Mouse (Mus musculus): ENCODE results near the gene Vmn1r93. TPM values are rescaled to one million over a fixed set of nuclear protein-coding genes. Genes with fewer than 3 reads are reported as not detected.
"Not testable (repeated sequence)": the region's sequence is repeated elsewhere in the genome, so short reads cannot be mapped to it uniquely, and the experiment has no call there.

The Vmn1r93 gene
- not detected in 2 replicates for polyA plus RNA-seq (2015; fragmentation: Nextera tagmentation; extraction: Ambion mirVana)

DNA sequence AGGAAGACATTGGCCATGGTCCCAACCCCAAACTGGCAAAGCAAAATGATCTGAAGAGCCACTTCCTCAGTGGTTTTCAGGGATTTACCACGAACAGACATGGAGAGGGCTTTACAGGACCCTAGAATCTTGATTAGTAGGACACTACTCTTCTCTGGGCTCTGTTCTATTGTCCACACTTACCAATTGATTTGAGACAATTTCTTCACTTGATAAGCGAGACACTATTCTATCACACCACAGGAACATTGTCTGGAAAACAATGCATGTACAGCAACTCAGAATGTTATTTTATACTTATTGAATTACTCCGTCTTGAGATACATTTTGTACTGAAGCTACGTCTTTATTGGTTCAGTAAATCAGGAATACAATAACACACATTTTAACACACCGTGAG, at the start of gene Vmn1r93:
Gene Vmn1r93, minus strand, starts transcription at position 101 of the 400 bp plus-strand sequence.
- no CpG with 5 or more reads among the region's 5 CpGs for WGBS (ENCODE audit: insufficient replicate concordance)
- H3K36me3 ChIP-seq (replicated peaks); H3K4me2 ChIP-seq; H3K27me3 ChIP-seq; H3K4me1 ChIP-seq (replicated peaks); H3K27ac ChIP-seq (replicated peaks); H3K9ac ChIP-seq; H3K9me3 ChIP-seq (replicated peaks); H3K4me3 ChIP-seq (replicated peaks); ATAC-seq (ENCODE audit: insufficient read depth): not testable (repeated sequence)

DNA sequence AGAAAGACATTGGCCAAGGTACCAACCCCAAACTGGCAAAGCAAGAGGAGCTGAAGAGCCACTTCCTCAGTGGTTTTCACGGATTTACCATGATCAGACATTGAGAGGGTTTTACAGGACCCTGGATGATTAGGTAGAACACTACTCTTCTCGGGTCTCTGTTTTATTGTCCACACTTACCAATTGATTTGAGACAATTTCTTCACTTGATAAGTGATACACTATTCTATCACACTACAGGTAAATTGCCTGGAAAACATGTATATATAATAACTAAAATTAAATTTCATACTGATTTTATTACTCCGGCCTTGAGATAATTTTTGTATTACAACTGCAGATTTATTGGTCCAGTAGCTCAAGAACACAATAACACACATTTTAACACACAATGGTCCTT, 29.4 kb upstream of the Vmn1r93 start, which contains the start of gene Vmn1r94:
Gene Vmn1r94, minus strand, starts transcription at position 101 of the 400 bp plus-strand sequence.
- H3K9ac ChIP-seq; H3K9me3 ChIP-seq (replicated peaks); ATAC-seq (ENCODE audit: insufficient read depth); H3K27ac ChIP-seq (replicated peaks); H3K27me3 ChIP-seq; H3K4me2 ChIP-seq; H3K4me3 ChIP-seq (replicated peaks); H3K4me1 ChIP-seq (replicated peaks); H3K36me3 ChIP-seq (replicated peaks): not testable (repeated sequence)
- WGBS (ENCODE audit: insufficient replicate concordance), result no CpG with 5 or more reads among the region's 3 CpGs

DNA sequence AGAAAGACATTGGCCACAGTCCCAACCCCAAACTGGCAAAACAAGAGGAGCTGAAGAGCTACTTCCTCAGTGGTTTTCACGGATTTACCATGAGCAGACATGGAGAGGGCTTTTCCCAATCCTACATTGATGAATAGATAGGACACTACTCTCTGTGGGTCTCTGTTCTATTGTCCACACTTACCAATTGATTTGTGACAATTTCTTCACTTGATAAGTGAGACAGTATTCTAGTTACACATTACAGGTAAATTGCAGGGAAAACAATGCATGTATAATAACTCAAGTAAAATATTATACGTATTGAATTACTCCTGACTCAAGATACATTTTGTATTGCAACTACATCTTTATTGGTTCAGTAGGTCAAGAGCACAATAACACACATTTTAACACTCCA, 16.4 kb downstream of the Vmn1r93 start, which contains the start of gene Gm16442:
Gene Gm16442, minus strand, starts transcription at position 101 of the 400 bp plus-strand sequence.
- H3K36me3 ChIP-seq (replicated peaks); H3K4me1 ChIP-seq (replicated peaks); H3K4me3 ChIP-seq (replicated peaks); H3K27ac ChIP-seq (replicated peaks); H3K9me3 ChIP-seq (replicated peaks); H3K4me2 ChIP-seq; H3K9ac ChIP-seq; H3K27me3 ChIP-seq; ATAC-seq (ENCODE audit: insufficient read depth): not testable (repeated sequence)
- no CpG with 5 or more reads among the region's 2 CpGs for WGBS (ENCODE audit: insufficient replicate concordance)

- WGBS (ENCODE audit: insufficient replicate concordance), result 53% methylated on average over 5 of the region's 5 CpGs
- not testable (repeated sequence) for H3K4me3 ChIP-seq (replicated peaks); H3K36me3 ChIP-seq (replicated peaks); H3K27ac ChIP-seq (replicated peaks); H3K9ac ChIP-seq; H3K27me3 ChIP-seq; H3K4me1 ChIP-seq (replicated peaks); ATAC-seq (ENCODE audit: insufficient read depth); H3K4me2 ChIP-seq; H3K9me3 ChIP-seq (replicated peaks)
Observed at GRCm38 (mm10) chr7:20099380-20099779, 39.5 kb downstream of the Vmn1r93 start, which contains the start of gene Vmn1r91. TSS of gene Vmn1r91 (plus strand) at chr7:20099680.

Other genes with a start within 250 kb of the Vmn1r93 start
- gene Pvr, start 217.9 kb downstream of the Vmn1r93 start, polyA plus RNA-seq (2015; fragmentation: Nextera tagmentation; extraction: Ambion mirVana), result 2.8 and 3.4 TPM in 2 replicates
- 0.17 and 0.23 TPM in 2 replicates for gene Igsf23, start 188.3 kb downstream of the Vmn1r93 start, polyA plus RNA-seq (2015; fragmentation: Nextera tagmentation; extraction: Ambion mirVana)
- gene Ceacam20, start 173.7 kb downstream of the Vmn1r93 start, polyA plus RNA-seq (2015; fragmentation: Nextera tagmentation; extraction: Ambion mirVana), result not detected in 2 replicates
- not detected in 2 replicates for gene Nlrp9b, start 147.6 kb downstream of the Vmn1r93 start, polyA plus RNA-seq (2015; fragmentation: Nextera tagmentation; extraction: Ambion mirVana)
- not detected in 2 replicates for gene Vmn1r91, start 39.4 kb downstream of the Vmn1r93 start, polyA plus RNA-seq (2015; fragmentation: Nextera tagmentation; extraction: Ambion mirVana)
- not detected in 2 replicates for gene Gm16442, start 16.5 kb downstream of the Vmn1r93 start, polyA plus RNA-seq (2015; fragmentation: Nextera tagmentation; extraction: Ambion mirVana)
- not detected in 2 replicates for gene Vmn1r94, start 29.3 kb upstream of the Vmn1r93 start, polyA plus RNA-seq (2015; fragmentation: Nextera tagmentation; extraction: Ambion mirVana)
- not detected in 2 replicates for gene Vmn1r95, start 54.6 kb upstream of the Vmn1r93 start, polyA plus RNA-seq (2015; fragmentation: Nextera tagmentation; extraction: Ambion mirVana)
- not detected in 2 replicates for gene Gm6164, start 66.5 kb upstream of the Vmn1r93 start, polyA plus RNA-seq (2015; fragmentation: Nextera tagmentation; extraction: Ambion mirVana)
- gene Gm4498, start 94.7 kb upstream of the Vmn1r93 start, polyA plus RNA-seq (2015; fragmentation: Nextera tagmentation; extraction: Ambion mirVana), result not detected in 2 replicates
- gene Gm5890, start 123.7 kb upstream of the Vmn1r93 start, polyA plus RNA-seq (2015; fragmentation: Nextera tagmentation; extraction: Ambion mirVana), result not detected in 2 replicates
- gene Gm4133, start 195.0 kb upstream of the Vmn1r93 start, polyA plus RNA-seq (2015; fragmentation: Nextera tagmentation; extraction: Ambion mirVana), result not detected in 2 replicates
- gene Gm5728, start 236.3 kb upstream of the Vmn1r93 start, polyA plus RNA-seq (2015; fragmentation: Nextera tagmentation; extraction: Ambion mirVana), result not detected in 2 replicates

Data from liver, embryonic 15.5 days (tissue).